Mouse (Mus musculus) kidney, adult 9 months (tissue): ENCODE data around the gene Cmtm4.

Experiments used
- DNase-seq: peaks from one replicate; pipeline ENCODE4 v3.0.0; 2022

Gene Cmtm4

DNA sequence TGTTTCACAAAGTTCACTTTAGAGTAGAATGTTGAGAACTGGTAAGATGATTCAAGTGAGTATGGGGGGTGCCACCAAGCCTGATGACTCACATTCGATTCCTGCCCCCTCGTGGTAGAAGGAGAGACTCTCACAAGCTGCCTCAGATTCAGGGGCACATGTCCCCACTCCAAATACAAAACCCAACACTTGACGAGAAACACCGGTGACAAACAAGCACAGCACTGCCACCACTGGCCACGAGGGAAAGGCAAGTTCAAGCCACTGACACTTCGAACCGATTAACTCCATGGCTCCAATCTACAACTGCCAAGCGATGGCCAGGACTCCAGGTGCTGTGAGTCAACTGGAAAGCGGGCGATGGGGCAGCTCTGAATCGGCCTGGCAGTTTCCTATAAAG lies 21.8 kb downstream of the Cmtm4 start:
- peak; percentile 50 for DNase-seq

- no peak for DNase-seq
Measured at GRCm38 (mm10) chr8:104371121-104371520, 24.5 kb downstream of the Cmtm4 start.

DNA sequence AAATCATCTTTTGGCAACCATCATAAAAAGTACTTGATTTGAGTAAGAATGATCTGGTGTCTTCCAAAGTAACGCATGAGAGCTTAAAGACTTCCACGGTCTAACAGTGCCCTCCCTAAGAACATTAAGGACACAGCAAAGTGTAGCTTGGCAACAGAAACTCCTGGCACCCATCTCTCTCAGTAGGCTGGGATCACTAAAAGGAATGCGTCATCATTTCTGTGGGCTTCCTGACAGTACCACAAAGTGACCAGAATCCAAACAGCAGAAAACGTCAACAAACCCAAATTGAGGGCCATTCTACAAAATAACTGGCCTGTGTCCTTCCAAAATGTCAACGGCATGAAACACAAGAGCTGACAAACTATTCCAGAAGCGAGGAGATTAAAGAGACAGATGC lies 25.5 kb downstream of the Cmtm4 start:
- DNase-seq, result peak; percentile 58

DNA sequence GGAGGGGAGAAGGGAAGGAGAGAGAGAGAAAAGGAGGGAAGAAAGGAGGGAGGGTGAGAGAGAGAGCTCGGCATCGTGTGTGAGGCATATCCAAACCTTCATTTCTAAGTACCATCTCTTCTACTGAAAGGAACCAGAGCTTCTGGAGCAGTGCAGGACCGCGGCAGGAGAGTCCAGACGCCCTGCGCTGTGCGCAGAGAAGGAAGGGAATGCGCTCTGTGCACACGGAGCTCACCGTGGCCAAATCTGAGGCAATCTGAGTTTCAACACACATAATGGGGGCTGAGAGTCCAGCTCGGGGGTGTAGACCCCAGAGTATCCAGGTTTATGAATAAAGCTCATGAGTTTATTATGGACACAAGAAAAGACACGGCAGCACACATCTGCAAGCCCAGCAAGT lies 26.0 kb downstream of the Cmtm4 start:
- DNase-seq, result no peak

- DNase-seq, result no peak
Measured at GRCm38 (mm10) chr8:104367398-104367797, 28.2 kb downstream of the Cmtm4 start.

DNA sequence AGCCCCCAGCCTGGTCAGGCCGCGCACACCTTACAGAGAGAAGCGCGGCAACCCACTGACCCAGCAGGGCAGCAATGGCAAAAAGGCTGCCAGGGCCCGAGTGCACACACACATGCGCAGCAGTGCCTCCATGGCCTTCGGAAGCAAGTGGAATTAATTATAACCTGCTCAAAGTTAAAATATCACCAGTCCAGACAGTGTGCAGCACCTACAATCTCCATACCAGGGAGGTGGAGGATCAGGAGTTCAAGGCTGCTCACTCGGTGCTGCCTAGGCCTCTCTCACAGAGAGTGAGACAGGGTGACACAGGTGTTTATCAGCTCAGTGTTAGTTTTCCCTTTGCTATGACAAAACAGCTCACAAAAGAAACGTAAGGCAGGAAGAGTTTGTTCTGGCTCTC lies 29.9 kb downstream of the Cmtm4 start:
- peak; percentile 56 for DNase-seq

GRCm38 (mm10) chr8:104359778-104360456 lies 35.7 kb downstream of the Cmtm4 start:
- DNase-seq, result no peak

GRCm38 (mm10) chr8:104358637-104359036 lies 37.0 kb downstream of the Cmtm4 start:
- no peak for DNase-seq

GRCm38 (mm10) chr8:104354504-104354903 lies 41.1 kb downstream of the Cmtm4 start:
- DNase-seq, result no peak

GRCm38 (mm10) chr8:104353186-104353585 lies 42.4 kb downstream of the Cmtm4 start:
- no peak for DNase-seq

DNA sequence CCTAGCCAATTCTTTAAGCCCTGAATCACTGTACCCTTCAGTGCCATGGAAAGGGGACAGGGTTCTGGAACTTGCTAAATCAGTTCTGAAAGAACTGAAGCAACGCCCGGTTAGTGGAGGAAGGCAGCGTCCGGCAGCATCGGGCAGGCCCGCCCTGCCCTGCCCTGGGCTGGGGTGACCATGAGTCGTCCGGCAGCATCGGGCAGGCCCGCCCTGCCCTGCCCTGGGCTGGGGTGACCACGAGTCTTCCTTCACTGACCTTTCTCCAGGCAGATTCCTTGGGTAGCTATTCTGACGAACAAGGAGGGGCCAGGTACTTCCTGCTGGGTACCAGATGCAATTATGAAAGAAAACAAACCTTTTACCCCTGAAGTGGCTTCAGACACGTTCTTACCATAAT lies 45.6 kb downstream of the Cmtm4 start:
- DNase-seq, result no peak

DNA sequence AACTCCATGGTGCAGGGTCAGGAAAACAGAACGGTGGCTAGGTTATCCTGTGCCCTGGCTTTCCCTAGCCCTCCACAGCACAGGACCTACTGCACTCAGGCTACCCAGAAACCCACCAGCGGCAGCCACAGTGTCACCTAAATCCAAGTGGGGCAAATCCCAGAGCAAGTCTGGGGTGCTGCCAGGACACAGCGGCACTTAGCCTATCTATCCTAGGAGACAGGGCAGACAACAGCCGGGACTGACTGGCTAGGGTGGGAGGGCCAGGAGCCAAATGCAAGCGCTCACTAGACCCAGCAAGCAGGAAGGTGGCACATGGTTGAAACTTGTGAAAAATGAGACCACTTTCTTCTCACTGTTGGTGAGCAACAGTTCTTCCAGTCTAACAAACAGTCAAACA lies 46.6 kb downstream of the Cmtm4 start:
- DNase-seq, result no peak

- no peak for DNase-seq
Measured at GRCm38 (mm10) chr8:104346706-104347105, 48.9 kb downstream of the Cmtm4 start.

GRCm38 (mm10) chr8:104344622-104345021 lies 51.0 kb downstream of the Cmtm4 start:
- DNase-seq, result no peak

- DNase-seq, result peak; percentile 89
Measured at GRCm38 (mm10) chr8:104343957-104344356, 51.6 kb downstream of the Cmtm4 start.

DNA sequence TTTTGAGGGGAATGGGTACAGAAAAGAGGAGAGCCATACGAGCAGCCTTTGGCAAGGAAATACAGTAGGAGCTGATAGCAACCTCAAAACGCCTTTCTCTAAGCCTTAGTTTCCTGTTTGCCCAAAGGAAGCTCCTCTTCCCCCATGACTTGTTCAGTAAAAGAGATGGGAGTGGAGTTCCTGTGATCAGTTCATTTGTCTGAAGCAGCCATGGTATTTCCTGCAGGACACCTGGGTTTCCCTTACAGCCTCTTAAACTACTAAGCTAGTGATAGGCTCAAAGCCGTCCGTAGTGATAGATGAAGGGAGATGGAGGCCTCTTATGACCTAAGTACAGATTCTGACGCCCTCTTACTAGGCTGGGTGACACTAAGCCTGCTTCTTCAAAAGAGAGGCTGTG lies 53.2 kb downstream of the Cmtm4 start:
- no peak for DNase-seq

- DNase-seq, result no peak
Measured at GRCm38 (mm10) chr8:104341678-104342077, 53.9 kb downstream of the Cmtm4 start.

DNA sequence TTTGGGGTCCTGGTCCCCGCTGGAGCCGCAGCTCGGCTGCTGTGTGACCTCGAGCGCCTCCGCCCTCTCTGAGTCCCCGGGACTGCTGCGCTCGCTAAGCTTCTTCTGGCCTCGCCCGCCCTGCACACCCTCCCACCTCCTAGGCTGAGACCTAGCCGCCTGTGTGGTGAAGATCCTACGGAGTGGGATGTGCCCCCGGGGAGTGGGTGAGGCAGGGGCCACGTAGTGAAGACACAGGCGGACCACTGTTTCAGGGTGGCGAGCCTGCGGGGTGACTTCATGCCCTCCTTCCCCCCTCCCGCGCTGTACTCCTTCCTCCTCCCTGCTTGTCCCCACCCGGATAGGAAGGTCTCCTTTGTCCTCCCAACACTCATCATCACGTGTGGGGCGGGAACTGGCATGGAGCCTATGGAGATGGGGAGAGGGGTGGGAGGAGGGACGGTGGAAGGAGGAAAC lies 54.5 kb downstream of the Cmtm4 start:
- DNase-seq, result peak; percentile 57

- peak; percentile 68 for DNase-seq
Measured at GRCm38 (mm10) chr8:104340233-104341105, 55.1 kb downstream of the Cmtm4 start.

DNA sequence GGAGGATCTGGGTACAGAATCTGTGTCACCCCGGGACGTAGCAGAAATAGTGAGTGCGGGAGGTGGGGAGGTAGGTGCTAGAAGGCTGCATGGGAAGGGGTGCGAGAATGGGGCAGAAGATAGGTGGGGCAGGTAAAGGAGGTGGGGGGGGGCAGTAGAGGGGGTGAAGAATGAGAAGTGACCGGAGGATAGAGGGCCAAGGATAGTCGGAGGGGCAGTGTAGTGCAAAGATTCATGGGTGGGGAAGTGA lies 55.7 kb downstream of the Cmtm4 start:
- no peak for DNase-seq

DNA sequence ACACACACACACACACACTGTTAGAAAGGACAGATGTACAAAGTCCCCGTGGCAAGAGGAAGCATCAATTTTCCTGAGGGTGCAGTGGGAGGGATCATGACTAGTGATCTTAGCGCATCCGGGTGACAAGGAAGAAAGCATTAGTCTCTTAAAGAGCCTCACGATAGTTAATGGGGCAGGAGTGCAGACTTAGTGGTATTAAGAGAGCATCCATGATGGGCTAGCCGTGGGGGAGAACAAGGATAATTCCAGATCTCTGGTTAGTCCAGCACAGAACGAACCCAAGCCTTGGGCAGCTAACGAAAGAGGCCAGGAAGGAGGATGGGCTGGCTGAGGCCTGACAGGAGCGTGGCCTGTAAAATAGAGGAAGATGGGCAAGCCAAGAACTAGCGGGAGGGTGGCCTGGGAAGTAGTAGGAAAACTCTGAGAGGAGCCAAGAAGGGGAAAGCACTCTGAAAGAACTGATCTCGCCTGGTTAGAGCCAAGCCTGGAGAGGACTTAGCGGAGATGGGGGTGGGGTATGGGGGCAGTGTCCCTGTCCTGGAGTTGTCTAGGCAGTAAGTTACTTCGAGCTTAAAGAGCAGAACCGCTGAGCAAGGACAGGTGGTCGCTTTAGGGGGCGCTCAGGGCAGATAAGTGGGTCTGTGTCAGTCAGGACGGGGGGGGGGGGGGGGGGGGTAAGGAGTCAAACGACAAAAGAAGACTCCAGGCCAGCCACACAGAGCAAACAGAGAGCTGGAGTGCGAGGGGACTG lies 56.2 kb downstream of the Cmtm4 start, which contains the start of gene Cmtm3:
Gene Cmtm3 (plus strand): TSS at position 182 of the 754 bp plus-strand sequence.
- DNase-seq, result peak; percentile 48

- no peak for DNase-seq
Measured at GRCm38 (mm10) chr8:104337890-104338289, 57.7 kb downstream of the Cmtm4 start.

GRCm38 (mm10) chr8:104336806-104337205 lies 58.8 kb downstream of the Cmtm4 start:
- no peak for DNase-seq

- no peak for DNase-seq
Measured at GRCm38 (mm10) chr8:104334196-104334595, 61.4 kb downstream of the Cmtm4 start.
